Mouse (Mus musculus) regulatory T cell (primary cell): ENCODE data around the gene Osbpl11.

ENCODE experiments used
- in situ Hi-C: fragments of 300-600 bp; cut with MboI, MseI; formaldehyde crosslinking; loops from one replicate; pipeline ENCODE4 v1.15.1; 2025; ENCODE audit warnings: high pct_unique_total_duplicates

Gene Osbpl11

GRCm38 (mm10) chr16:33239305-33239704 lies 54.4 kb downstream of the Osbpl11 start:
- in situ Hi-C loops: no loop called here

DNA sequence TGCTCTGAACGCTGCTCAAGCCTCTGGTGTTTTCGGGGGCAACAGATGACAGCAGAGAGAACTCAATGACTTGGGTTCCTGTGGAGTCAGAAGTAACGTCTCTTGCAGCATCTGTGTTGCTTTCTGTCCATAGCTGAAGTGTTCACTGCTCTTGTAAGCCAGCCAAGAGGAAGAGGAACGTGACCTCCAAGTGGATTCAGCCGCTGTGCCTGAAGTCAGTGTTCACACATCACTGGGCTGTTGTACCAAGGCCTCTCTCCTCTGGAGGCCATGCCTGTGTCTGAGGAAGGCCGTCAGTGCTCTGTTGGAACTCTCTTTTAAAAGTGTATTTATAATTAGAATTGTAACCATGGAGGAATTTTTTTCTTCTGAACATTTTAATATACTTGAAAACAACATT lies 57.2 kb downstream of the Osbpl11 start:
- in situ Hi-C loops: no loop called here

DNA sequence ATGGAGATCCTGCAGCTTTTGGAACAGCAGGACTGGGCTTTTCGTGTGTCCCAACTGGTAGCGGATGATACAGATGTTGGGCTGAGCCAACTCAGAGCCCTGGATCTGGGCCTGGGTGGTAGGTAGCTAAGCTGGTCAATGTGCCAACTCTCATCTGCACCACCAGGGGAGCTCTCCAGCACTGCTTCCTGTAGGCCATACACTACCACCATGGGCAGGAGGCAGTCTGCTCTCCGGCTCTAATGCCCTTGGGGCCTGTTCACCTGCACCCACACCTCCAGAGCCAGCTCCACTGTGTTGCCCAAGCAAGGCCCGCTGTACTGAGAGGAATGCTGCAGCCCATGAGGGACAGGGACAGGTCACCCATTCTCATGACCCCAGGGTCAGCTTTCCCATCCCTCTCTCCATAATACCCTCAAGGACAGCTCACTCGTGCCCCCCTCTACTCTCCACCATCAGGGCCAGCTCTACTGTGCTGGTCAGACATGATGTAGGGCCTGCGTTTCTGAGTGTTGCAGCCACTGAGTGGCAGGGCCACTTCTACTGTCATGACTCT lies 59.3 kb downstream of the Osbpl11 start:
- in situ Hi-C loops: no loop called here

DNA sequence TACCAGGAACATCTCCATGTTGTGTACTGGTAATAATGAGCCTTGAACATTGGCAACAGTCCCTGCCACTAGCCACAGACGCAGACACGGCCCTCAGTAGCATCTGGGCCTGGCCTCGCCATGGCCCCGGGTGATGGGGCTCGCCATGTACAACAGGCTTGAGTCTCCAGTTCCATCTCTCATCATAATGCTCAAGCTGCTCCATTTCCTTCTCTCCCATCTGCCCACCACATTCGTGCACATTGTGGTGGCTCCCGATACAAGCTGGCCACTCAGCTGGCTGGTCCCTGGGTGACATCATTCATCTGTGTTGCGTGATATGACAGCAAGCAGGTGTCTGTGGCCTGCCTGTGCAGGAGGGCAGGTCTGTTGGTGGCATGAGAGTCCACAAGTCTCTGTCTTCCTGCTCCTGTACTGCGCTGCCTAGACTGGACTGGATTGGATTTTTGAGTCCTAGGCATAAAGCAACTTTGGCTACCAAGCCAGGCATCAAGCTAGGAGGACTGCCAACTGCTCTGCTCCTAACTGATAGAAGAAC lies 60.1 kb downstream of the Osbpl11 start:
- in situ Hi-C loops: no loop called here

DNA sequence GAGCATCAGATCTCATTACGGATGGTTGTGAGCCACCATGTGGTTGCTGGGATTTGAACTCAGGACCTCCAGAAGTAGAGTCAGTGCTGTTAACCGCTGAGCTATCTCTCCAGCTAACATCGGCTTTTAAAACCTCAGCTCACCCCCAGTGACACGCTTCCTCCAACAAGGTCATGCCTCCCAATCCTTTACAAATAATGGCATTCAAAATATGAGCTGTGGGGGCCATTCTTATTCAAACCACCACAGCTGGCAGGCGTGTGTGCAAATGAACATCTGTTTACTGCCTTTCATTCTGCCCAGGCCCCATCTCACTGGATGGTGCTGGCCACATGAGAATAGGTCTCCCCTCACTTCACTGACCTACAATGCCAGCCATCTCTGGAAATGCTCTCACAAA lies 61.7 kb downstream of the Osbpl11 start:
- in situ Hi-C loops: no loop called here

GRCm38 (mm10) chr16:33247006-33247405 lies 62.1 kb downstream of the Osbpl11 start:
- in situ Hi-C loops: no loop called here

- in situ Hi-C loops: no loop called here
Observed at GRCm38 (mm10) chr16:33250651-33251120, 65.8 kb downstream of the Osbpl11 start.

DNA sequence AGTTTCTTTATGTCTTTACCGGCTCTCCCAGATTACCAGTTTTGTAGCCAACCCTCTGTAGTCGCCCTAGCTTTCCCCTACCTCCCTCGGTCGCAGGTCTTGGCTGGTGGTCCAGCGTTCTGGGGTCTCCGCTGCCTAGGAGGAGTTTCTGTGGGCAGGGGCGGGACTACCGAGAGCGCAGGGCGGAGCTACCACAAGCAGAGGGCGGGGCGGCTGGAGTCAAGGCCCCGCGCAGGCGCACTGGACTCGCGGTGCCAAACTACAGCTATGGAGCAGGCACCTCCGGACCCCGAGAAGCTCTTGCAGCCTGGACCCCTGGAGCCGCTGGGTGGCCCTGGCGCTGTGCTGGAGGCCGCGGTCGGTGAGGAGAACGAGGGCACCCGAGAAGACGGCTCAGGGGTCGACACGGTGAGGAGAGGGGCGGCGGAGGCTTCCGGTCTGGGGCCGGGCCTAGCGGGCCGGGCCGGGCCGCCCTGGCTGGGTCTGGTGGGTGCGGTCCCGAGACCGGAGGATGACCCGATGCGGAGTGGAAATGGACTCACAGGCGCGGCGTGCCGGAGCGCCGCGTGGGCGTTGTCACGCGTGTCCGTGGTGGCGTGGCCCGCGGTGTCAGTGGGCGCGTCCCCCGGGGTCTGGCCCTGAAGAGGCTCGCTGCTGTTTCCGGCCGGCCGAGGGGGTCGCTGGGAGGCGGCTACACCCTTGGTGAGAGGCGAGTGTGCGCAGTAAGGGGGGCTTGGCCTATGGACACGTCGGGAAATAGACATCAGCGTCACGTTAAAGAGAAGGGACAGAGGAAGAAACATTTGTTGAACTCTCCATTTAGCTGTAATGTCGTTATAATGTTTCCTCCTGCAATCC lies 66.6 kb downstream of the Osbpl11 start, which contains the start of gene Snx4:
Snx4 (plus strand) TSS at position 249 of the 858 bp plus-strand sequence.
- in situ Hi-C loops: no loop called here

- in situ Hi-C loops: no loop called here
Observed at GRCm38 (mm10) chr16:33255601-33256000, 70.7 kb downstream of the Osbpl11 start.

DNA sequence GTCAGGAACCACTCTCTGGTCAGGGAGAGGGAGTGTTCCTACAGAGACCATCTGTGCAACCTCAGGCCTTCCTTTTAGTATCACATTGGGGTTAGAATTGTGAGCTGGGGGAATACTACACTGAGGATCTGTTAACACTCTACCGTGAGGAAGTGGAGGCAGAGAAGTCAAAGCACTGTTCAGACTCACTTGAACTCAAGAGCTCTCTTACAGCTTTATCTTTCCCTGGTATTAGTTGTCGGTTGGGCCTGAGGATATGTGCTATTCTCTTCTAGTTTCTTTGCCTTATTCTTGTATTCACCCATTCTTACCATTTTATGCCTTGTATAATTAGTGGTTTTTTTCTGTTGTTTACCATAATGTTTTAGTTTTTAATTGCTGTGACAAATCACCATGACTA lies 73.7 kb downstream of the Osbpl11 start:
- in situ Hi-C loops: no loop called here

GRCm38 (mm10) chr16:33259824-33260223 lies 75.0 kb downstream of the Osbpl11 start:
- in situ Hi-C loops: no loop called here

- in situ Hi-C loops: no loop called here
Observed at GRCm38 (mm10) chr16:33260825-33261224, 76.0 kb downstream of the Osbpl11 start.

DNA sequence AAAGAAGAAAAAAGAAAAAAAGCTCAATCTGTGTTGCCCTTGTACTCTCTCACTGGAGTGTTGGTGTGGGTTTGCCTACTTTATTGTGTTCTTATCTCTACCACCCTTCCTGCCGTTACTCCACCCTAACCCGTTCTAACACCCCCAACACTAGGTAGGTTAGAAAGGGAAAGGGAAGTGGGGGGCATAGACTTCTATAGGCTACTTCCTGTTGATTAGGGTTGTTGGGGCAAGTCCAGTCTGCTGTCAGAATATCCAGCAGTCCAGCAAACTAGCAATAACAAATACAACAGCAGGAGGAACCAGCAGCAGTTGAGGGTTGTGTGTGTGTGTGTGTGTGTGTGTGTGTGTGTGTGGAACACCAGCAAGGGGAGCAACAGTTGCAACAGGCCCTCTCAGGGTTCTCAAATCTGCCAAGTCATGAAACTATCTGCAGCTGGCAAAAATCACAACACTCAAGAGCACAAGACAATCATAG lies 76.8 kb downstream of the Osbpl11 start:
- in situ Hi-C loops: no loop called here

- in situ Hi-C loops: no loop called here
Observed at GRCm38 (mm10) chr16:33262096-33262495, 77.2 kb downstream of the Osbpl11 start.

DNA sequence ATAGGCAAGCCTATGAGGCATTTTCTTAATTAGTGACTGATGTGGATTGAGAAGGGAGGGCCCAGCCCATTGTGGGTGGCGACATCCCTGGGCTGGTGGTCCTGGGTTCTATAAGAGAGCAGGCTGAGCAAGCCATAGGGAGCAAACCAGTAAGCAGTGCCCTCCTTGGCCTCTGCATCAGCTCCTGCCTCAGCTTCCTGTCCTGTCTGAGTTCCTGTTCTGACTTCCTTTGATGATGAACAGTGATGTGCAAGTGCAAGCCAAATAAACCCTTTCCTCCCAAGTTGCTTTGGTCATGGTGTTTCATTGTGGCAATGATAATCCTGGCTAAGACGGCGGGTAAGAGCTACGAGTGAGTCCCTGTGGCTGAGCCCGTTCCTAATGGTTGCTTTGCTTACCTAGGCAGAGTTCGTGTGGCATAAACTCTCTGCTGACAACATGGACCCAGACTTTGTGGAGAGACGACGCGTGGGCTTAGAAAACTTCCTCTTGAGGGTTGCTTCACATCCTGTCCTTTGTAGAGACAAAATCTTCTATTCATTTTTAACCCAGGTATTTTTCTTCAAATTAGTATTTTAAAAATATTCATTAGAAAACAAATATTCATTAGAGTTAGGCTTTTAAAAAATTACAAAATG lies 82.9 kb downstream of the Osbpl11 start:
- in situ Hi-C loops: no loop called here

GRCm38 (mm10) chr16:33271824-33272223 lies 87.0 kb downstream of the Osbpl11 start:
- in situ Hi-C loops: no loop called here

DNA sequence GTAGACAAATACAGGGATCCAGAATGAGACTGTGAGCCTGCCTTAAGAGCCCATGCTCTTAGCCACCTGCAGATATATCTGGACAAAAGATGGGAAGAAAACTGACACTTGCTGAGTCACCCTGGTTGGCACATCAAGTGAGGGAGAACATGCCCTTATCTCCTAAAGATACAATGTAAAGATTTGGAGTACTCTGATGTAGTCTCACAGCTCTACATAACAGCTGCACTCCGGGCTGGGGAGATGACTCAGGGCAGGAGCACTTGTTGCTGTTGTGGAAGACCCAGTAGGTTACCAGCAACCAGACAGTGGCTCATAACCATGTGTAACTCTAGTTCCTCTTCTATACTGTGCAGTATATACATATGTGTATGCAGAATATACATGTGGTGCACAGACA lies 98.2 kb downstream of the Osbpl11 start:
- in situ Hi-C loops: no loop called here

GRCm38 (mm10) chr16:33288536-33288935 lies 103.7 kb downstream of the Osbpl11 start:
- in situ Hi-C loops: no loop called here

GRCm38 (mm10) chr16:33289981-33290380 lies 105.1 kb downstream of the Osbpl11 start:
- in situ Hi-C loops: no loop called here

- in situ Hi-C loops: no loop called here
Observed at GRCm38 (mm10) chr16:33292241-33292640, 107.4 kb downstream of the Osbpl11 start.
